Mouse (Mus musculus): ENCODE data around the gene Cfap61.

Cfap61 gene

DNA sequence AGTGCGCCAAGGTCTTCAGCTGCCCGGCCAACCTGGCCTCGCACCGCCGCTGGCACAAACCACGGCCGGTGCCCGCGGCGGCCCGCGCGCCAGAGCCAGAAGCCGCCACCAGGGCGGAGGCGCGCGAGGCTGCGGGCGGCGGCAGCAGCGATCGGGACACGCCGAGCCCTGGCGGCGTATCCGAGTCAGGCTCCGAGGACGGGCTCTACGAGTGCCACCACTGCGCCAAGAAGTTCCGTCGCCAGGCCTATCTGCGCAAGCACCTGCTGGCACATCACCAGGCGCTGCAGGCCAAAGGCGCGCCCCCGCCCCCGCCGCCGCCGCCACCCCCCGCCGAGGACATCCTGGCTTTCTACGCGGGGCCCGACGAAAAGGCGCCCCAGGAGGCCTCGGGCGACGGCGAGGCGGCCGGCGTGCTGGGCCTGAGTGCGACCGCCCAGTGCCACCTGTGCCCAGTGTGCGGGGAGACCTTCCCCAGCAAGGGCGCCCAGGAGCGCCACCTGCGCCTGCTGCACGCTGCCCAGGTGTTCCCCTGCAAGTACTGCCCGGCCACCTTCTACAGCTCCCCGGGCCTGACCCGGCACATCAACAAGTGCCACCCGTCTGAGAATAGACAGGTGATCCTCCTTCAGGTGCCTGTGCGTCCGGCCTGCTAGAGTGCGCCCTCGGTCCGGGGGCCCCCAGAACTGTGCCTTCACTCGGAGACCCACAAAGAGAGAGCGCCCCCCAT lies 288.8 kb downstream of the Cfap61 start:
- DNase-seq = no peak

DNA sequence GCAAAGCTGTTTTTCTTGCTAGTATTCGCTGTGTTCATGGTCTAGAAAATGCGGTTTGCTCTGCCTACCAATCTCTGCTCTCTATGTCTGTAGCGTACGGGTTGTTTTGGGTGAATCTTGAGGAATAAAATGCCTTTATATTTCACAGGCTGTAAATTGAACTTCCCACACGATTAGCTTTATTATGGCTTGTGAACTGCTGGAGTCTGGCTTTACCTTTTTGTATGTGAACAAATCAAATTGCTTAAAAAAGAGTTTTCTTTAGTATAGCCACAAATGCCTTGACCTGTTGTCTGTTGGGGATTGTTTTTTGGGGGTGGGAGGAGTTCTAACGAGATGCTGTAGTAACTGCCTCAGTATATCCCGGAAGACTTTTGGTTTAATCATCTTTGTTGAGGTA lies 289.6 kb downstream of the Cfap61 start:
- DNase-seq = no peak

DNA sequence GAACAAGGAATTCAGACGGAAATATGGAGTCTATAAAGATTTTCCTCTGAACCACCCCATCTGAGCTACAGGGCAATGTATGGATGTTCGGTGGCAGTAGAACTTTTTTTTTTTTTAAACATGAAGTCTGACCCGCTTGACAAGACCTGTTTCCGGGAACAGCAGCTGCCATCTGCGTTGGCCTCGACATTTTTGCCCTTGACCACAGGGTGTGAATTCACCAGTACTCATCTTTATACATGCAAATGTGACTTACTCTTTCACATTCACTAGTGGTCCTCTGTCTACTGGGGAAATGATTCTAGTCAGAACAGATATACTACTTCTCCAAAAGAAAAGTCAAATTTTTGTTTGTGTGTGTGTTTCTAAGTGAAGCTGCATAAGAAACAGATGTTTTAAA lies 291.2 kb downstream of the Cfap61 start:
- DNase-seq = no peak

DNA sequence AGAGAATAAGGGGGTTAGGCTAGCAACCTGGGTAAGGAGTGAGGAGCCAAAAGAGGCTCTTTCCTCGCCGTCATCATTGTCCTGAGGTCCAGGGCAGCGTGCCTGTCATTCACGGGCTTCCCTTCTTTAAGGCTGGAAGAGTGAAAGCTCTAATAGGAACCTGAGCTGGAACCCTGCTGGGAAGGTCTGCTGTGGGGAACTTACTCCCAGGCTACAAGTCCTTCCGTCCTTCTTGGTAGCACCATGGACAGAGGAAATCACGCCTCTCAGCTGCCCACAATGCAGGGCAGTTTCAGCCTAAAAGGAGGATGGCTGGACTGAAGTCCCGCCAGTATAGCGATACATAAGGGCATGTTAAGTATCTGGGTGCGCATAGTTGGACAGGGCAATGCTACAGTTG lies 291.9 kb downstream of the Cfap61 start:
- no peak for DNase-seq

DNA sequence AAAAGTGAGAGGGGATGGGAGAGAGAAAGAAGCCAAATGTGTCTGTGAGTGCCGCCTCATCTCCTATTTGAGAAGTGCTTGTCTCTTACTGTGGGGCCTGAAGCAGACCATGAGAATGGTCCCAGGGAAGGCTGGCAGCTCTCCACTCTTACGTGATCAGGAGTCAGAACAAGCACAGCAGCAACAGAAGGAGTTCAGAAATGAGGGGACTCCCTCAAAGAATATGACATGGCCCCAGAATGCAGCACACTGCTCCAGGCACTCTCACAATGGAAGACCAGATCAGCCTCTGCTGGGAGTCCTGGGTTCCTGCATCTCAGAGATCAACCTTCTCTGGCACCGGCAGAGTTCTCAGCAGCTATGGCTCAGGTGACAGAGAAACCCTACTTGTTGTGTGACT lies 293.1 kb downstream of the Cfap61 start:
- DNase-seq = no peak

DNA sequence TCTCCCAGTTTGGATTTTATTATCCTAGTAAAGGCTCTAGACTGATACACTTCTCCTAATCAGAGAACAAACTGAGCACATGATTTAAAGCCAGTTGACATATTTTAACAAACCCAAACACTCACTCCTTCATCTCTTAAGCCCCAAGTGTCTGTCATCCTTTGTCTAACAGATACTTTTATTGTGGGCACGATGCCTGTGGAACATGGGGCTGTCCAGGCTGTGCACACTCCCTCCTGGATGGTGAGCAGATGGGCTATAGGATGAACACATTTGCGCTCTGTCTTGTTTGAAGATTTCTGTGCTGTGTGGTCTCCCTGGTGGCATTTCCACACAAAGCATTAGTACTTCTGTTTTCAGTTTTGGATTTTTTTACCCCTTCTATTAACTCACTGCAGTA lies 293.9 kb downstream of the Cfap61 start:
- DNase-seq = no peak

DNA sequence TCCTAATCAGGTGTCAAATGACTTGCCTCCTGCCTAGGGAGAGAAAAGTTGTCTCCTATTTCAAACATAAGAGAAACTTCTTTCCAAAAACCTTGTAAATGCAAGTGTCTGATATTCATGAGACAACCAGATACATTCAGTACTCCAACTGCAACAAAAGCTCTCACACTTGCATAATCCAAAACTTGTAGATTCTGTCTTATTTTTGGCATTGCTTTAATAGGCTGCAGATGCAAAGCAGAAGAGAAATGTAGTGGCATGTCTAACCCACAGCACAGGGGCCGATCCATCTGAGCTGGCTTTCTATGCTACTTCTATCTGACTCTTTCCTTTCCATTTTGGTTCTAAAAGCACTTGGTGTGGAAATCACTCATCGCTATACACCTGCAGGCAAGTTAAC lies 296.9 kb downstream of the Cfap61 start:
- DNase-seq = no peak

DNA sequence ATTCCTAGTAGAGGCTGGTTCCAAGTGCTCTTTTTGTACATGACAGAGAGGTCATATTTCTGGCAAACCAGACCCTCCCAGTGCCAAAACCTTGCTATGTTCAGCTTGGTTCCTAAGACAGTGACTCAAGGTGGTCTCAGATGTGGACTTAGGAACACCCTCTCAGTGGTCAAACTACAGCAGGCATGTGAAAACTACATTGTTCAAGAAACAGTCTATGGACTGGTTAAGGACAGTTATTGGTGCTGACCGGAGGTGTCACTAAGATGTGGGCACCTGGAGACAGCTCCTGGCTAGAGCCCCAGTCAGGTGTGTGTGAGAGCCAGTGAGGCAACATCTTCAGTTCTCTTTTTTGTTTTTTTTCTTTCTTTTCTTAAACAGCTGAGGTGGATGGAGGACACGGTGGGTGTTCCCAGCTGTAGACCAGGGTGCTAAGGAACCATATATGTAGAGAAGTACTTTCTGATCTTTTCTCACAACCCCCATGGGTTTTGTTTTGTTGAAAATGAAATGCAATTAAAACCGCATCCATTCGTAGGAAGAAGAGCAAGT lies 304.7 kb downstream of the Cfap61 start:
- no peak for DNase-seq

DNA sequence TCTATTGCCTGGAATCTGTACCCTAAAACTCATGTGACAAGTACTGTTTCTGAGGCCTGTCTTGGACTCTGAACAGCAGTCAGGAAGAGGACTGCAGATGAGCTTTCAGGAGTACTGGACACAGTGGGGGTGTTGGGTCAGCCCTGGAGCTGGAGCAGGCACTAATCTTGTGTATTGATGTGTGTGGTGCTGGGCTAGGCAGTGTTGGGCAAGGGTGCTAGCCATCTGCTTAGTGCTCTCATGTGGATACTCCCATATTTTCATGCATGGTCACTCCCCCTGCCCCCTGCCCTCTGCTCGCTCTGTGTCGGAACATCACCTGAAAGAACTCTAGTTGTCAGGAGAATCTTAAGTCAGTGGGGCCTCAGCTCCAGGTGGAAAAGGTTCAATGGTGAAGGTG lies 309.5 kb downstream of the Cfap61 start:
- DNase-seq = no peak

DNA sequence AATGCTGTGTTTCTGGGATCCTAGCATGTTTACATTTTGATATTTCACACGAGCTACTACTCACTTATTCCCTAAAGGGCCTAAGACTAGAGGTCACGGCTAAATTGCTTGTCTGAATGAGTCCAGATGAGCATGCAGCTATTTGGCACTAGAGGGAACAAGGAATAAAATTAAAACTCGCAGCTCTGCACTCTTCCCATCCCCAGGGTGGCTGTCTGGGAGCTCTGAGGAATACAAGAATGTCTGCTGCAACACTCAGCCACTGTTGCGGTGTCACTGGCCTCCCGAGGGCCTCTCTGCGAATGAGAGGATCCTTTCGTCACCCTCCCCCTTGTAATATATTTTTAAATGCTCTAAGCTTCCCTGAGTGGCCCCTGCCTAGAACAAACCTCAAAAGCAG lies 310.8 kb downstream of the Cfap61 start:
- DNase-seq = no peak

DNA sequence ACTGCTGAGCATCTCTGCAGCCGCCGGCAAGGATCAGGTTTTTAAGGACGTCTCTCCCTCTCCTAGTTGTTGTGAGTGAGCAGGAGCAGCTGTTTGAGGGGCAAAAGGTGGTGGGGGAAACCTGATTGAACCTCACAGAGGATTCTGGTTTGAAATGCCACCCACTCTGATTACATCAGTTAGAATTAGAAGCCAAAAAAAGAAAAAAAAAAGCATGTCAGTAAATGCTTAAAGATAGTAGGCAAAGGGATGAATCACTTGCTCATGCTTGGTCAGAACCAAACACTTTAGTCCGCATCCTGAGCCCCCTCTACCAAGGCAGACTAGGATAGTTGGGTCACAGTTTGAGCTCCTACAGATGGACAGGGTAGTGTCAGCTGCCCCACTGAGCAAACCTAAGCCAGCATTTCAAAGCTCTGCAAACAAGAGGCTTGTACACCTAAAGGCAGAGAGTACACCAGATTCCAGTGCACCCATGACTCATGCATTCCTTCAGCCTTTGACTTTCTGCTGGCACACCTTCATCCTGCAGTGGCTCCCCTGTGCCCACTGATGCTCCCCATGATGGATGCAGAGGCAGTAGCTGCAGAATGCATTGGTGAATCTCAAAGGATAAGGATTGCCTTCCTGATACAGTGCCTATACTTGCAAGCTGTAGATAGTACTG lies 312.0 kb downstream of the Cfap61 start:
- no peak for DNase-seq

DNA sequence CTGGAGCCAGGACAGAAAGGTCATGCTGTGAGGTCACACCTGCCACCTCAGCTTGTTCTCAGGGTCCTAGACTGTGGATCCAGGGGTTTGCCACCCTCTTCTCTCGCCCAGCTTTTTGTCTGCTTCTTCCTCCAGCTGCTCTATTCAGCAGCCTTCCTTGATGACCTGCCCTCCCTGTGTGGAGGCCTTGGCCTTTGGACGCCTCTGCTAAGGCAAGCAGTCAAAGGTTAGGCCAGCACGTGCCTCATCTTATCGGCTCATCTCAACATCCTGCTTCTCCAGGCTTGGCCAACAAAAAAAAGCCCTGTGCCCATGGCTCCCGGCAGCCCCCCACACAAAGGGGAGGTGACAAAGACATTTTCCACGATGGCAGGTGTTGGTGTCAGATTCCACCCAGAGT lies 313.0 kb downstream of the Cfap61 start:
- DNase-seq = no peak

DNA sequence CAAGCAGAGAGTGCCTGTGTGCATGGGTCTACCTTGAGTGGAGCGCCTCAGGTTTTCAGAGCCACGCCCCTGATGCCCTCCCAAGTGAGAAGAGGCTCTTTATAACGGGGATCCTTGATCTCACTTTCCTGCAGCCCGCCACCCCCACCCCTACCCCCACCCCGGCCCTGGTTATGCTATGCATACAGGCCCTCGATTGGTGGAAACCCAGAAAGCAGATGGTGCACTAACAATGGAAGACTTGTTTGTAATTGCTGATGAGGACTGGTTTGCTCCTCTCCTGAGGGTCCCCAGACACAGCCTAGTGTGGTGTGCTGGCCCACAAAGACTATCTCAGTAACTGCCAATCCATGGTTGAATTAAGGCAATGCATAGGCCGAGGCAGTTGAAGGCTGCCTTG lies 314.4 kb downstream of the Cfap61 start:
- no peak for DNase-seq

DNA sequence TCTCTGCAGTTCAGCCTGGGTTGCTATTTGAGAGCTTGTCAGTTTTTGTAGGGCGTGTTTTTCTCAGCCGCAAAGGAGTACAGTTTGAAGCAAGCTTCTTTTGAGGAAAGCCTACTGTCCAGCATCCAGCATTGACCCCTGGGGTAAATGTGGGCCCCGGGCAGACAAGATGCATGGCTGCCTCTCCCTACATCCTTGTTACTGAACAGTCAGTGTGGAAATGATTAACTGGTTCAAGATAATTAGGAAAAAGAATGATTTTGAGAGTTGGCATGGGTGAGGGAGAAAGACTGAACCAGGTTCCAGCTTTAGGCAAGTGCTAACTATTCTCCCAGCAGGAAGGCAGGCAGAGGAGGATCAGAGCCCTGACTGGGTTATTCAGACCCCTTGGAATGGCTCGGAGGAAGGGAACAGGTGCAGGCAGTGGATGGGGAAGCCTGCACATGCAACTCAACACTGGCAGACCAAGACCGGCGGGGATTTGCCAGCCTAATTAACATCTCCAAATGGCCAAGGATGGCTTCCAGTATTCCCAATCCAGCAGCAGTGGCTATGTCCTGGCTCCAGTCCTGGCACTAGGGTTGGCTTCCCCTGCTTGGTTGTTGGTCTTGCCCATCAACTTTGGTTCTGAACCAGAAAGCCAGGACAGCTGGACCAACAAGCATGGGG lies 315.8 kb downstream of the Cfap61 start:
- DNase-seq = no peak

DNA sequence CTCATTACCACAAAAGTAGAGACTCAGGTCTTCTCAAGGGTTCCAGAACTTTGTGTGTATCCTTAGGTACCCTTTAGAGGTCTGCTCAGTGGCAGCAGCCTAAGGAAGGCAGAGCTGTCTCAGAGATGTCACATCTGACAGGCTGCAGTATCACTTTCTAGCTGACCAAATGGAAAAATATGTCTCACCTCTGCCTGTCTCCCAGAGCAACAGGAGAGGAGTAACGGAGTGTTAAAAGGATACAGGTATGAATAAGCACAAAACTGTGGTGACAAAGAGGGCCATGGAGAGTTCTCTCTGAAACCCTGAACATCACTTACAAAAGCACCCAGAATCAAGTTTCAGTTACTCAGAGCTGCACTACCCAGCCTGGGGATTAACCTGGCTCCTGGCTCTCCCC lies 319.8 kb downstream of the Cfap61 start:
- no peak for DNase-seq

DNA sequence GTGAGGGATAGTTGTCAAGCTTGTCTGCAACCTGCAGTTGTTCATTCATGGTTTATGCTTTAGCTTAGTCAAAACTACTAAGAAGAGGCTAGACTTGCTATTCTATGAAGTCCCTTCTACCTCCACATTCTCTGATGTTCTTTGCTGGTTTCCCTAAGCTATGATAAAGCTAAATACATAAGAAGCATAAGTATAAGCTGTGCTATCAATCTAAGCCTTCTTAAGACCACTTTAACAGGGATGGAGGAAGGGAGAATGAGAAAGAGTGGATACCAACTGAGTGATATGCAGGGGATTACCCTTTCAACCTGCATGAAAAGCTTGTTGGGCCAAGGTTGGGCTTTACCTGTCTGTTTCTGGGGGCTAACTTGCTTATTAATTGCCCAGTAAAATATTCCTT lies 321.1 kb downstream of the Cfap61 start:
- no peak for DNase-seq

DNA sequence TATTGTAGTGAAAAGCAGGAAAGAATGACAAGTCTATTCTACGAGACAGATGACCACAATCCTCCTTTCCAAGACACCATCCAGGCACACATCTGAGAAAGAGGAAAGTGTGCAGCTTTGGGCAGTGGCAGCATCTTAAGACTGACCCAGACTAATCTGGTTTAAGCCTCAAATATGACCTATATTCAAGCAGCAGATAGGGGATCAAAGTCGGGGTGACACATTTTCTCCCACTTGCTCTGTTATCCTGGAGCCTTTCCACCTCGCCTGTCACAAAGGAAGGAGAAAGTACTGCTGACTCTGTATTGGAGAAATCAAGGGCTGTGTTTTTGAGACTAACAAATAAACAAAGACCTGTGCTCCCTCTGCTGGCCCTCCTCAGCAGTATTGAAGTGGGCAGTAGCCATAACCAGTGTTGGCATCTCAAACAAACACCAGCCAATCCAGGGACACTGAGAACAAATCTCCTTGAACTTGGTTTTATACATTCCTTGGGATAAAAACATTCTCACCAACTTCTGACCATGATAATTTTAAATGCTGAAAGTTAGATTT lies 321.8 kb downstream of the Cfap61 start:
- DNase-seq = peak; percentile 27

DNA sequence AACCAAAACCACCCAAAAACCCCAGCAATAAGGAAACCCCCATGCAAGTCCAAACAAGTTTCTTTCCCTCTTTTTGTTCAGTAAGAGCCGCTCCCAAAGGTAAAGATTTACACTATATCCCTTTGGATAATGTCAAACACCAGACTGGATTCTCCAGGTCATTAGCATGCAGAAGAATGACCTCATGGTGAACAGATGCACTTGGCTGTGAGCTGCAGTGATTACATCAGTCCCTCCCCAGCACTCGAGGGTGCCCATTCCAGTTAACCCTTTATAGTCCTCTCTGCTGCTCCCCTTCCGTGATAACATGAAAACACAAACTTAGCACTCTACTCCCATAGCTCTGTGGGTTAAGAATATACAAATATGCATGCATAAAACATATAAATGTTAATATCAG lies 322.5 kb downstream of the Cfap61 start:
- peak; percentile 42 for DNase-seq

DNA sequence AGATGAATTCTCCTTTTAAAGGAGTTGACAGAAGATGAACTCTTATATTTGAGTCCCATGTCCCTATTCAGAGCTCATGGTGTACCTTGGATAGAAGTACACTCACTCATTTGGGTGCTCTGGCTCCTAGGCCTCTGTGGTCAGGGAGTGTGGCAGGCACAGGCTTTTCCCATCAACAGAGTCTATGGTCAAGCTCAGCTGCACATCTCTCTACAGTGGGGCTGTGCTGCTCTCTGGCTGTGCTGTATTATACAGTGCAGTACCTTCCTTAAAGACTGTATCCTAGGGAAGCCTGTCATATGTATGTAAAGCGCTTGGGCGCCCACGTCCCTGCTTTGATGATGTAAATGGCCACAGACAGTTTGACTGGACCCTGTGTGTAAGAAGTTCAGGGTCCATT lies 323.0 kb downstream of the Cfap61 start:
- no peak for DNase-seq

DNA sequence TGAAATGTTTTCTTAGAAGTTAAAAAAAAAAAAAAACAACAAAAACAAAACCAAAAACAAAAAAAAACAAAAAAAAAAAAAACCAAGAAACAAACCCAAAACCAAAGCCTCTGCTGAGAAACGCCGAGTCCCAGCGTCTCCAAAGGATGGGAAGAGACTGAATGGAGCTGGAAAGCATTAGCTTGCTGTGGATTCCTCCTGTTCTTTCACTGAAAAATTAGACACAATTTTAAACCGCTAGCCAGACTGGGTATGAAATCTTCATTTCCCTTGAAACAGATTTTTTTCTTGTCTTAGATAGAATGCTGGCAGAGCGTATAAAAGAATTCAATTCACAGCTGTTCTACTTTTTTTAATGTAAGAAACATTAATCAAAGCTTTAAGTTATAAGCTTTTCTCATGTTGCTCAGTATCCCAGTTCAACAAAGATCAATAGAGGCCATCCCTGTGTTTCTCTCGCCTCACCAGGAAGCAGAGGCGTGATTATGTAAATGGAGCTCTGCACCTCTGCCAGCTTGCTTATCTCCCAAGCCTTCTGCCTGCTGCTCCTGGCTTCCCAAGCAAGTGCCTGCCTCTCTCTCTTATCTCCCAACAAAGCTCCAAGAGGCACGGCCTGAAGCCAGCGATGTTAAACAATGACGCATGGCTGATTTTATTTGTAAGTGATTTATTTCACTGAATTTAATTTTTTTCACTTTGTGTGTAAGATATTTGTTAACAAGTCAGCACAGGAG lies 324.3 kb downstream of the Cfap61 start:
- DNase-seq = peak; percentile 62

DNA sequence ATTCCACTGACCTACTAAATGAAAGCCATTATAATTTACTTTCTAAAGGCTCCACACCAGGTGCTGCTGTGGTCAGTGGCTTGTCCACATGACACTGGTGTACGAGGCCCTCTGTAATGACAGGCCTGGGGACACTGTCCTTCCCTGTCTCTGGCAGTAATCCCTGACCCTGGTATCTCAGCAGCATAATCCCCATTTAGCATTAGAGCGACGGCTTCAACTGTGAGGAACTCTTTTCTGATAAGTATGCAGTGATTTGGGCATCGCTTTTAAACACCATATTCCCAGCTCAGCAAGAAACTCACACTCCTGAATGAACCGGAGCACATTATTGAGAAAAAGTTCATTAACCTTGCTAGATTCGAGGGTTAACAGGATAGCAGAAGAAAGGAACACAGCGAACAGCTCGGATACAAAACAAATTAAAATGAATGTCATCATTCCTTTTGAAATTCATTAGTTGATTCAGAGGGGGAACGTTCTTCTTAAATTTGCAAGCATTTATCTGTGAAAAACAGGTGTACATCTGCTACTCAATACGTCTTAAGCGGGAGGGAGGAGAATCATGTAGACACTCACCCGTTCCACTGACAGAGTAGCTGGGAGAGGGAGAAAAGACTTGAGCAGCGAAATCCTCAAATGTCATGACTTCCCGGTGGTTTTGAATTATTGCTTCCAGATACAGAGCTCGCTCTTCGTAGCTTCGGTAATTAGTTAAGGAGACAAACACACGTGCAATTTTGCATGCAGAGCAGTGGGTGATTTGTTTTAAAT lies 325.4 kb downstream of the Cfap61 start:
- DNase-seq = no peak

DNA sequence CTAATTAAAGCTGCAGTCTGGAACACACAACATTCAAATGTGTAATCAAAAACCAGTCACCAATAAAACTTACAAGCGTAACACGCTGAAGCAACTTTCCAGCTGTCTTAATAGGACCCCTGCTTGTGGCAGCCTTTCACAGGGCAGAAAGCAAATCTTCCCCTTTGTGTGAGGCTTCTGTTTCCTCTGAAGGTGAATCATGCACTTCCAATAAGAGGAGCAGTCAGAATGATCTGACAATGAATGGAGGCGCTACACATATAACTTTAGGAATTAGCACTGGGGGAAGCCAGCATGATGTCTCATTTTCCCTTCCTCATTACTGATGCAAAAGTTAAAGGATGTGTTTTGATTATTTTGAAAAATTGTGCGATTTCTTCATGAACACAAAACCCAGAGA lies 326.6 kb downstream of the Cfap61 start:
- DNase-seq = no peak
